Mouse (Mus musculus): ENCODE results near the gene Slc38a4. TPM values are rescaled to one million over a fixed set of nuclear protein-coding genes. Genes with fewer than 3 reads are reported as not detected.
A peak's percentile ranks its signal among the peaks of the same experiment; 100 is the strongest.

Slc38a4 gene
- polyA plus RNA-seq, 1 experiment from 2014 or later = 74.8 TPM

- no peak for DNase-seq (ENCODE audit: low spot score)
- Histone ChIP-seq H3K4me1 (replicated peaks; ENCODE audit: control insufficient read depth, insufficient read depth, low read length) (peaks cover 15% of the 10 kb centered on the region), H3K4me3 (ENCODE audit: low read depth, low read length) (no peak overlapping the region), H3K36me3 (ENCODE audit: control insufficient read depth, insufficient read depth, low read length) (no peaks in the 10 kb centered on the region), H3K27ac (ENCODE audit: low read depth, low read length) (no peak overlapping the region), H3K4me2 (no peak overlapping the region), H3K9me3 (ENCODE audit: control insufficient read depth, low read length) (no peaks in the 10 kb centered on the region), H3K27me3 (replicated peaks; ENCODE audit: control insufficient read depth, insufficient read depth, low read length) (no peaks in the 10 kb centered on the region), H3K9ac (ENCODE audit: low read depth, low read length) (no peak overlapping the region)
- no peak for ATAC-seq (replicated peaks; ENCODE audit: low FRiP score)
- 83% methylated on average over 4 of the region's 4 CpGs for WGBS
Measured at GRCm38 (mm10) chr15:97030136-97030535, 25.6 kb downstream of the Slc38a4 start.

- 72% methylated on average over 9 of the region's 9 CpGs for WGBS
- no peak for ATAC-seq (replicated peaks; ENCODE audit: low FRiP score)
- no peaks in the 10 kb centered on the region for H3K27me3 ChIP-seq (replicated peaks; ENCODE audit: control insufficient read depth, insufficient read depth, low read length)
Measured at GRCm38 (mm10) chr15:97029064-97029791, 26.5 kb downstream of the Slc38a4 start.

GRCm38 (mm10) chr15:97028651-97029050 is 27.1 kb downstream of the Slc38a4 start:
- Histone ChIP-seq H3K36me3 (ENCODE audit: control insufficient read depth, insufficient read depth, low read length) (no peaks in the 10 kb centered on the region), H3K4me3 (ENCODE audit: low read depth, low read length) (no peak overlapping the region), H3K4me1 (replicated peaks; ENCODE audit: control insufficient read depth, insufficient read depth, low read length) (peaks cover 14% of the 10 kb centered on the region), H3K27me3 (replicated peaks; ENCODE audit: control insufficient read depth, insufficient read depth, low read length) (no peaks in the 10 kb centered on the region), H3K4me2 (0 out of 2 replicates have a peak overlapping the region, but pooled peaks have one; percentile 25), H3K9ac (ENCODE audit: low read depth, low read length) (no peak overlapping the region), H3K27ac (ENCODE audit: low read depth, low read length) (no peak overlapping the region), H3K9me3 (ENCODE audit: control insufficient read depth, low read length) (no peaks in the 10 kb centered on the region)
- WGBS = 67% methylated on average over 11 of the region's 11 CpGs
- no peak for DNase-seq (ENCODE audit: low spot score)
- peak; percentile 65 for ATAC-seq (replicated peaks; ENCODE audit: low FRiP score)

More at GRCm38 (mm10) chr15:97029064-97029791, 26.5 kb downstream of the Slc38a4 start:
- DNase-seq (ENCODE audit: low spot score) = no peak
- Histone ChIP-seq H3K9me3 (ENCODE audit: control insufficient read depth, low read length) (no peaks in the 10 kb centered on the region), H3K27ac (ENCODE audit: low read depth, low read length) (no peak overlapping the region), H3K4me3 (ENCODE audit: low read depth, low read length) (no peak overlapping the region), H3K4me2 (no peak overlapping the region), H3K9ac (ENCODE audit: low read depth, low read length) (no peak overlapping the region), H3K36me3 (ENCODE audit: control insufficient read depth, insufficient read depth, low read length) (no peaks in the 10 kb centered on the region), H3K4me1 (replicated peaks; ENCODE audit: control insufficient read depth, insufficient read depth, low read length) (peaks cover 15% of the 10 kb centered on the region)

GRCm38 (mm10) chr15:97028046-97028634 is 27.6 kb downstream of the Slc38a4 start:
- Histone ChIP-seq H3K9me3 (ENCODE audit: control insufficient read depth, low read length) (no peaks in the 10 kb centered on the region), H3K27ac (ENCODE audit: low read depth, low read length) (no peak overlapping the region; the same call in 1 of the 2 replicates), H3K4me2 (0 out of 2 replicates have a peak overlapping the region, but pooled peaks have one; percentile 25), H3K36me3 (ENCODE audit: control insufficient read depth, insufficient read depth, low read length) (no peaks in the 10 kb centered on the region), H3K4me3 (ENCODE audit: low read depth, low read length) (no peak overlapping the region), H3K4me1 (replicated peaks; ENCODE audit: control insufficient read depth, insufficient read depth, low read length) (peaks cover 10% of the 10 kb centered on the region), H3K27me3 (replicated peaks; ENCODE audit: control insufficient read depth, insufficient read depth, low read length) (no peaks in the 10 kb centered on the region), H3K9ac (ENCODE audit: low read depth, low read length) (no peak overlapping the region)
- ATAC-seq (replicated peaks; ENCODE audit: low FRiP score) = no peak
- DNase-seq (ENCODE audit: low spot score) = no peak
- 48% methylated on average over 4 of the region's 4 CpGs for WGBS

GRCm38 (mm10) chr15:97026670-97027069 is 29.1 kb downstream of the Slc38a4 start:
- WGBS = 78% methylated on average over 6 of the region's 6 CpGs
- no peaks in the 10 kb centered on the region for H3K9me3 ChIP-seq (ENCODE audit: control insufficient read depth, low read length)
- H3K9ac ChIP-seq (ENCODE audit: low read depth, low read length) = no peak overlapping the region
- ATAC-seq (replicated peaks; ENCODE audit: low FRiP score) = no peak
- no peak overlapping the region for H3K4me3 ChIP-seq (ENCODE audit: low read depth, low read length)
- no peak overlapping the region for H3K4me2 ChIP-seq
- H3K36me3 ChIP-seq (ENCODE audit: control insufficient read depth, insufficient read depth, low read length) = no peaks in the 10 kb centered on the region
- no peaks in the 10 kb centered on the region for H3K27me3 ChIP-seq (replicated peaks; ENCODE audit: control insufficient read depth, insufficient read depth, low read length)
- no peak for DNase-seq (ENCODE audit: low spot score)
- peaks cover 9% of the 10 kb centered on the region for H3K4me1 ChIP-seq (replicated peaks; ENCODE audit: control insufficient read depth, insufficient read depth, low read length)
- H3K27ac ChIP-seq (ENCODE audit: low read depth, low read length) = no peak overlapping the region

- ATAC-seq (replicated peaks; ENCODE audit: low FRiP score) (no peak), DNase-seq (ENCODE audit: low spot score) (no peak)
- no peak overlapping the region for H3K4me3 ChIP-seq (ENCODE audit: low read depth, low read length)
- H3K4me1 ChIP-seq (replicated peaks; ENCODE audit: control insufficient read depth, insufficient read depth, low read length) = peaks cover 4% of the 10 kb centered on the region
- H3K9ac ChIP-seq (ENCODE audit: low read depth, low read length) = no peak overlapping the region
- no peaks in the 10 kb centered on the region for H3K36me3 ChIP-seq (ENCODE audit: control insufficient read depth, insufficient read depth, low read length)
- no peaks in the 10 kb centered on the region for H3K27me3 ChIP-seq (replicated peaks; ENCODE audit: control insufficient read depth, insufficient read depth, low read length)
- H3K27ac ChIP-seq (ENCODE audit: low read depth, low read length) = no peak overlapping the region
- no peak overlapping the region for H3K4me2 ChIP-seq
- WGBS = 66% methylated on average over 5 of the region's 6 CpGs
- no peaks in the 10 kb centered on the region for H3K9me3 ChIP-seq (ENCODE audit: control insufficient read depth, low read length)
Measured at GRCm38 (mm10) chr15:97022764-97023163, 33.0 kb downstream of the Slc38a4 start.

- WGBS = 81% methylated on average over 2 of the region's 2 CpGs
- no peaks in the 10 kb centered on the region for H3K9me3 ChIP-seq (ENCODE audit: control insufficient read depth, low read length)
- no peak overlapping the region for H3K9ac ChIP-seq (ENCODE audit: low read depth, low read length)
- H3K27ac ChIP-seq (ENCODE audit: low read depth, low read length) = no peak overlapping the region
- no peaks in the 10 kb centered on the region for H3K27me3 ChIP-seq (replicated peaks; ENCODE audit: control insufficient read depth, insufficient read depth, low read length)
- no peaks in the 10 kb centered on the region for H3K36me3 ChIP-seq (ENCODE audit: control insufficient read depth, insufficient read depth, low read length)
- H3K4me2 ChIP-seq = no peak overlapping the region
- no peak overlapping the region for H3K4me3 ChIP-seq (ENCODE audit: low read depth, low read length)
- ATAC-seq (replicated peaks; ENCODE audit: low FRiP score) (no peak), DNase-seq (ENCODE audit: low spot score) (no peak)
- no peaks in the 10 kb centered on the region for H3K4me1 ChIP-seq (replicated peaks; ENCODE audit: control insufficient read depth, insufficient read depth, low read length)
Measured at GRCm38 (mm10) chr15:97022213-97022612, 33.5 kb downstream of the Slc38a4 start.

- no peak for DNase-seq (ENCODE audit: low spot score)
- WGBS = 80% methylated on average over 6 of the region's 6 CpGs
- no peaks in the 10 kb centered on the region for H3K27me3 ChIP-seq (replicated peaks; ENCODE audit: control insufficient read depth, insufficient read depth, low read length)
- ATAC-seq (replicated peaks; ENCODE audit: low FRiP score) = no peak
- no peaks in the 10 kb centered on the region for H3K9me3 ChIP-seq (ENCODE audit: control insufficient read depth, low read length)
- no peaks in the 10 kb centered on the region for H3K4me1 ChIP-seq (replicated peaks; ENCODE audit: control insufficient read depth, insufficient read depth, low read length)
- no peak overlapping the region for H3K4me2 ChIP-seq
- no peak overlapping the region for H3K27ac ChIP-seq (ENCODE audit: low read depth, low read length)
- no peaks in the 10 kb centered on the region for H3K36me3 ChIP-seq (ENCODE audit: control insufficient read depth, insufficient read depth, low read length)
- no peak overlapping the region for H3K4me3 ChIP-seq (ENCODE audit: low read depth, low read length)
- H3K9ac ChIP-seq (ENCODE audit: low read depth, low read length) = no peak overlapping the region
Measured at GRCm38 (mm10) chr15:97020221-97020620, 35.5 kb downstream of the Slc38a4 start.

GRCm38 (mm10) chr15:97019323-97019722 is 36.4 kb downstream of the Slc38a4 start:
- no peak overlapping the region for H3K27ac ChIP-seq (ENCODE audit: low read depth, low read length)
- DNase-seq (ENCODE audit: low spot score) = no peak
- no peaks in the 10 kb centered on the region for H3K36me3 ChIP-seq (ENCODE audit: control insufficient read depth, insufficient read depth, low read length)
- no peak overlapping the region for H3K9ac ChIP-seq (ENCODE audit: low read depth, low read length)
- H3K4me3 ChIP-seq (ENCODE audit: low read depth, low read length) = no peak overlapping the region
- H3K4me2 ChIP-seq = peak overlapping the region; percentile 47; the same call in 1 of the 2 replicates
- no peaks in the 10 kb centered on the region for H3K27me3 ChIP-seq (replicated peaks; ENCODE audit: control insufficient read depth, insufficient read depth, low read length)
- no peaks in the 10 kb centered on the region for H3K9me3 ChIP-seq (ENCODE audit: control insufficient read depth, low read length)
- no peak for ATAC-seq (replicated peaks; ENCODE audit: low FRiP score)
- 74% methylated on average over 11 of the region's 11 CpGs for WGBS
- no peaks in the 10 kb centered on the region for H3K4me1 ChIP-seq (replicated peaks; ENCODE audit: control insufficient read depth, insufficient read depth, low read length)

All from liver, embryonic 11.5 days (tissue).